Mouse (Mus musculus): ENCODE measurements around the gene Tubb5. TPM values are rescaled to one million over a fixed set of nuclear protein-coding genes. Genes with fewer than 3 reads are reported as not detected.

Gene Tubb5
- polyA plus RNA-seq, 1 experiment from 2014 or later: 649 TPM

- Histone ChIP-seq H3K27ac (ENCODE audit: low read length) (0 out of 2 replicates have a peak overlapping the region, but pooled peaks have one; percentile 12), H3K36me3 (ENCODE audit: control insufficient read depth, insufficient read depth, low read length) (peaks cover 29% of the 10 kb centered on the region), H3K27me3 (ENCODE audit: control insufficient read depth, insufficient read depth, low read length) (no peaks in the 10 kb centered on the region), H3K9me3 (replicated peaks; ENCODE audit: control insufficient read depth, low read length) (no peaks in the 10 kb centered on the region), H3K4me1 (ENCODE audit: control insufficient read depth, insufficient read depth, low read length) (peaks cover 44% of the 10 kb centered on the region), H3K4me3 (replicated peaks; ENCODE audit: low read length) (peak overlapping the region; percentile 78), H3K4me2 (ENCODE audit: low read depth, low read length) (peak overlapping the region; percentile 75), H3K9ac (ENCODE audit: low read length) (peak overlapping the region; percentile 5)
- ATAC-seq (ENCODE audit: insufficient read depth, low FRiP score): no peak
- WGBS: 67% methylated on average over 26 of the region's 26 CpGs
Measured at GRCm38 (mm10) chr17:35834696-35835422, 3.2 kb downstream of the Tubb5 start.

GRCm38 (mm10) chr17:35833894-35834293 is 4.2 kb downstream of the Tubb5 start:
- 50% methylated on average over 5 of the region's 5 CpGs for WGBS
- ATAC-seq (ENCODE audit: insufficient read depth, low FRiP score): no peak
- Histone ChIP-seq H3K9me3 (replicated peaks; ENCODE audit: control insufficient read depth, low read length) (no peaks in the 10 kb centered on the region), H3K4me1 (ENCODE audit: control insufficient read depth, insufficient read depth, low read length) (peaks cover 42% of the 10 kb centered on the region), H3K36me3 (ENCODE audit: control insufficient read depth, insufficient read depth, low read length) (peaks cover 29% of the 10 kb centered on the region), H3K4me2 (ENCODE audit: low read depth, low read length) (peak overlapping the region; percentile 3; the same call in 1 of the 2 replicates), H3K27ac (ENCODE audit: low read length) (no peak overlapping the region), H3K4me3 (replicated peaks; ENCODE audit: low read length) (no peak overlapping the region), H3K9ac (ENCODE audit: low read length) (peak overlapping the region; percentile 4; the same call in 1 of the 2 replicates), H3K27me3 (ENCODE audit: control insufficient read depth, insufficient read depth, low read length) (no peaks in the 10 kb centered on the region)

GRCm38 (mm10) chr17:35833239-35833751 is 4.8 kb downstream of the Tubb5 start:
- Histone ChIP-seq H3K9ac (ENCODE audit: low read length) (no peak overlapping the region), H3K4me1 (ENCODE audit: control insufficient read depth, insufficient read depth, low read length) (peaks cover 42% of the 10 kb centered on the region), H3K4me3 (replicated peaks; ENCODE audit: low read length) (no peak overlapping the region), H3K36me3 (ENCODE audit: control insufficient read depth, insufficient read depth, low read length) (peaks cover 29% of the 10 kb centered on the region), H3K4me2 (ENCODE audit: low read depth, low read length) (no peak overlapping the region), H3K27me3 (ENCODE audit: control insufficient read depth, insufficient read depth, low read length) (no peaks in the 10 kb centered on the region), H3K9me3 (replicated peaks; ENCODE audit: control insufficient read depth, low read length) (no peaks in the 10 kb centered on the region), H3K27ac (ENCODE audit: low read length) (peak overlapping the region; percentile 8)
- 20% methylated on average over 5 of the region's 5 CpGs for WGBS
- ATAC-seq (ENCODE audit: insufficient read depth, low FRiP score): no peak

- Histone ChIP-seq H3K27me3 (ENCODE audit: control insufficient read depth, insufficient read depth, low read length) (no peaks in the 10 kb centered on the region), H3K9me3 (replicated peaks; ENCODE audit: control insufficient read depth, low read length) (no peaks in the 10 kb centered on the region), H3K4me2 (ENCODE audit: low read depth, low read length) (no peak overlapping the region), H3K4me1 (ENCODE audit: control insufficient read depth, insufficient read depth, low read length) (peaks cover 42% of the 10 kb centered on the region), H3K9ac (ENCODE audit: low read length) (no peak overlapping the region), H3K27ac (ENCODE audit: low read length) (peak overlapping the region; percentile 8), H3K4me3 (replicated peaks; ENCODE audit: low read length) (no peak overlapping the region), H3K36me3 (ENCODE audit: control insufficient read depth, insufficient read depth, low read length) (peaks cover 34% of the 10 kb centered on the region)
- ATAC-seq (ENCODE audit: insufficient read depth, low FRiP score): no peak
- 63% methylated on average over 8 of the region's 8 CpGs for WGBS
Measured at GRCm38 (mm10) chr17:35832400-35833238, 5.5 kb downstream of the Tubb5 start.

GRCm38 (mm10) chr17:35829737-35830136 is 8.4 kb downstream of the Tubb5 start:
- Histone ChIP-seq H3K4me1 (ENCODE audit: control insufficient read depth, insufficient read depth, low read length) (peaks cover 24% of the 10 kb centered on the region), H3K4me2 (ENCODE audit: low read depth, low read length) (peak overlapping the region; percentile 42), H3K27me3 (ENCODE audit: control insufficient read depth, insufficient read depth, low read length) (no peaks in the 10 kb centered on the region), H3K9ac (ENCODE audit: low read length) (peak overlapping the region; percentile 49), H3K4me3 (replicated peaks; ENCODE audit: low read length) (no peak overlapping the region; the same call in 1 of the 2 replicates), H3K9me3 (replicated peaks; ENCODE audit: control insufficient read depth, low read length) (no peaks in the 10 kb centered on the region), H3K27ac (ENCODE audit: low read length) (peak overlapping the region; percentile 63), H3K36me3 (ENCODE audit: control insufficient read depth, insufficient read depth, low read length) (peaks cover 23% of the 10 kb centered on the region)
- under 1% methylated on average over 21 of the region's 21 CpGs for WGBS
- peak; percentile 82 for ATAC-seq (ENCODE audit: insufficient read depth, low FRiP score)

GRCm38 (mm10) chr17:35825109-35825850 is 12.8 kb downstream of the Tubb5 start:
- Histone ChIP-seq H3K27ac (ENCODE audit: low read length) (no peak overlapping the region), H3K4me1 (ENCODE audit: control insufficient read depth, insufficient read depth, low read length) (peaks cover 16% of the 10 kb centered on the region), H3K36me3 (ENCODE audit: control insufficient read depth, insufficient read depth, low read length) (peaks cover 14% of the 10 kb centered on the region), H3K9ac (ENCODE audit: low read length) (no peak overlapping the region), H3K9me3 (replicated peaks; ENCODE audit: control insufficient read depth, low read length) (no peaks in the 10 kb centered on the region), H3K27me3 (ENCODE audit: control insufficient read depth, insufficient read depth, low read length) (no peaks in the 10 kb centered on the region), H3K4me2 (ENCODE audit: low read depth, low read length) (no peak overlapping the region), H3K4me3 (replicated peaks; ENCODE audit: low read length) (no peak overlapping the region)
- no peak for ATAC-seq (ENCODE audit: insufficient read depth, low FRiP score)
- 87% methylated on average over 13 of the region's 13 CpGs for WGBS

GRCm38 (mm10) chr17:35824402-35824801 is 13.7 kb downstream of the Tubb5 start:
- Histone ChIP-seq H3K27ac (ENCODE audit: low read length) (no peak overlapping the region), H3K4me2 (ENCODE audit: low read depth, low read length) (0 out of 2 replicates have a peak overlapping the region, but pooled peaks have one; percentile 98)

GRCm38 (mm10) chr17:35822964-35823937 is 14.9 kb downstream of the Tubb5 start, which contains the start of gene Flot1:
Gene Flot1 (plus strand): TSS chr17:35823230.
- Histone ChIP-seq H3K27me3 (ENCODE audit: control insufficient read depth, insufficient read depth, low read length) (no peaks in the 10 kb centered on the region), H3K36me3 (ENCODE audit: control insufficient read depth, insufficient read depth, low read length) (peaks cover 14% of the 10 kb centered on the region), H3K4me1 (ENCODE audit: control insufficient read depth, insufficient read depth, low read length) (peaks cover 12% of the 10 kb centered on the region; the same call in 1 of the 2 replicates), H3K9me3 (replicated peaks; ENCODE audit: control insufficient read depth, low read length) (no peaks in the 10 kb centered on the region), H3K4me3 (replicated peaks; ENCODE audit: low read length) (peak within 1 kb of the TSS; percentile 78), H3K27ac (ENCODE audit: low read length) (peak within 1 kb of the TSS; percentile 86), H3K9ac (ENCODE audit: low read length) (peak within 1 kb of the TSS; percentile 83), H3K4me2 (ENCODE audit: low read depth, low read length) (peak within 1 kb of the TSS; percentile 98)
- WGBS: under 1% methylated on average over 47 of the region's 47 CpGs
- peak; percentile 86 for ATAC-seq (ENCODE audit: insufficient read depth, low FRiP score)

More at GRCm38 (mm10) chr17:35824402-35824801, 13.7 kb downstream of the Tubb5 start:
- ATAC-seq (ENCODE audit: insufficient read depth, low FRiP score): no peak
- no peak overlapping the region; the same call in 1 of the 2 replicates for H3K9ac ChIP-seq (ENCODE audit: low read length)
- H3K4me3 ChIP-seq (replicated peaks; ENCODE audit: low read length): peak overlapping the region; percentile 78; the same call in 1 of the 2 replicates
- H3K4me1 ChIP-seq (ENCODE audit: control insufficient read depth, insufficient read depth, low read length): peaks cover 12% of the 10 kb centered on the region; the same call in 1 of the 2 replicates
- H3K9me3 ChIP-seq (replicated peaks; ENCODE audit: control insufficient read depth, low read length): no peaks in the 10 kb centered on the region
- H3K36me3 ChIP-seq (ENCODE audit: control insufficient read depth, insufficient read depth, low read length): peaks cover 14% of the 10 kb centered on the region
- 68% methylated on average over 7 of the region's 7 CpGs for WGBS
- no peaks in the 10 kb centered on the region for H3K27me3 ChIP-seq (ENCODE audit: control insufficient read depth, insufficient read depth, low read length)
